Mouse (Mus musculus) cortical plate, adult 2 months (tissue): Measurements from ENCODE around the gene Hist3h2a.

ENCODE experiments used
- CTCF ChIP-seq: fragments of 200-500 bp; IDR thresholded peaks from 2 replicates; pipeline ENCODE4 v1.5.1; 2011; ENCODE audit warnings: mild to moderate bottlenecking, control low read depth, low read length; ENCODE audit not compliant: insufficient read depth; ENCODE audit errors: extremely low read depth
- POLR2A ChIP-seq: fragments of 200-500 bp; IDR thresholded peaks from 2 replicates; pipeline ENCODE4 v1.6.1; 2011; ENCODE audit warnings: mild to moderate bottlenecking, low read length, control low read depth; ENCODE audit not compliant: insufficient read depth; ENCODE audit errors: extremely low read depth

- TF ChIP-seq CTCF (peak; percentile 11; the same call in 1 of the 2 replicates), POLR2A (peak; percentile 43)
These were observed 5.5 kb downstream of the Hist3h2a start for GRCm38 (mm10) chr11:58959921-58960465.
